Mouse (Mus musculus) ovary, postnatal 14 days (tissue): ENCODE measurements around the gene B3gnt2.
"Not testable (repeated sequence)": the region's sequence is repeated elsewhere in the genome, so short reads cannot be mapped to it uniquely, and the experiment has no call there.

ENCODE experiments used
- DNase-seq: peaks from one replicate; pipeline ENCODE4 v3.0.0; 2022; ENCODE audit warnings: low spot score

Gene B3gnt2

GRCm38 (mm10) chr11:22766238-22766637 lies 94.5 kb downstream of the B3gnt2 start:
- DNase-seq: no peak

- no peak for DNase-seq
These were observed 95.3 kb downstream of the B3gnt2 start for GRCm38 (mm10) chr11:22765425-22765824.

- no peak for DNase-seq
These were observed 97.0 kb downstream of the B3gnt2 start for GRCm38 (mm10) chr11:22763556-22764295.

GRCm38 (mm10) chr11:22763055-22763454 lies 97.7 kb downstream of the B3gnt2 start:
- DNase-seq: no peak

- no peak for DNase-seq
These were observed 98.4 kb downstream of the B3gnt2 start for GRCm38 (mm10) chr11:22762236-22762927.

GRCm38 (mm10) chr11:22759783-22760182 lies 101.0 kb downstream of the B3gnt2 start:
- no peak for DNase-seq

GRCm38 (mm10) chr11:22756168-22756980 lies 104.4 kb downstream of the B3gnt2 start:
- no peak for DNase-seq

GRCm38 (mm10) chr11:22755180-22755579 lies 105.6 kb downstream of the B3gnt2 start:
- DNase-seq: no peak

GRCm38 (mm10) chr11:22752596-22752995 lies 108.2 kb downstream of the B3gnt2 start:
- DNase-seq: no peak

GRCm38 (mm10) chr11:22751592-22751991 lies 109.2 kb downstream of the B3gnt2 start:
- DNase-seq: no peak

- no peak for DNase-seq
These were observed 113.4 kb downstream of the B3gnt2 start for GRCm38 (mm10) chr11:22747406-22747805.

- DNase-seq: no peak
These were observed 115.4 kb downstream of the B3gnt2 start for GRCm38 (mm10) chr11:22745356-22745755.

- DNase-seq: no peak
These were observed 117.0 kb downstream of the B3gnt2 start for GRCm38 (mm10) chr11:22743561-22744269.

- DNase-seq: no peak
These were observed 118.6 kb downstream of the B3gnt2 start for GRCm38 (mm10) chr11:22741998-22742626.

- DNase-seq: no peak
These were observed 119.3 kb downstream of the B3gnt2 start for GRCm38 (mm10) chr11:22741436-22741835.

GRCm38 (mm10) chr11:22739497-22740288 lies 121.1 kb downstream of the B3gnt2 start:
- DNase-seq: no peak

- DNase-seq: no peak
These were observed 124.1 kb downstream of the B3gnt2 start for GRCm38 (mm10) chr11:22736521-22737225.

GRCm38 (mm10) chr11:22735128-22735527 lies 125.6 kb downstream of the B3gnt2 start:
- not testable (repeated sequence) for DNase-seq

- DNase-seq: no peak
These were observed 126.8 kb downstream of the B3gnt2 start for GRCm38 (mm10) chr11:22733936-22734335.

- no peak for DNase-seq
These were observed 127.9 kb downstream of the B3gnt2 start for GRCm38 (mm10) chr11:22732907-22733306.
